Mouse (Mus musculus) hindbrain, embryonic 11.5 days (tissue): ENCODE data around the gene Fam222a. TPM values are rescaled to one million over a fixed set of nuclear protein-coding genes. Genes with fewer than 3 reads are reported as not detected.
A peak's percentile ranks its signal among the peaks of the same experiment; 100 is the strongest.

ENCODE experiments used
- ATAC-seq: fragments of 200-750 bp; cut with Nextera tagmentation; 2 replicates; pipeline ENCODE4 v1.8.0; 2017; ENCODE audit warnings: mild to moderate bottlenecking, moderate TSS enrichment, moderate library complexity; ENCODE audit not compliant: low FRiP score
- DNase-seq: peaks from one replicate; pipeline ENCODE4 v3.0.0-alpha.2; 2015; ENCODE audit warnings: low spot score
- H3K27ac ChIP-seq: fragments of 300-500 bp; sonication (generic); 2 replicates; pipeline ENCODE4 v1.5.1; 2014; ENCODE audit warnings: mild to moderate bottlenecking, low read depth, low read length
- H3K27me3 ChIP-seq: fragments of 300-500 bp; sonication (generic); 2 replicates; pipeline ENCODE4 v1.6.1; 2014; ENCODE audit warnings: mild to moderate bottlenecking, low read length, moderate library complexity, mixed read lengths; ENCODE audit not compliant: control insufficient read depth, insufficient read depth
- H3K36me3 ChIP-seq: fragments of 300-500 bp; sonication (generic); 2 replicates; pipeline ENCODE4 v1.6.1; 2014; ENCODE audit warnings: mild to moderate bottlenecking, low read length, moderate library complexity, mixed read lengths; ENCODE audit not compliant: control insufficient read depth, insufficient read depth
- H3K4me1 ChIP-seq: fragments of 300-500 bp; sonication (generic); replicated peaks from 2 replicates; pipeline ENCODE4 v1.6.1; 2014; ENCODE audit warnings: low read length, mixed read lengths; ENCODE audit not compliant: control insufficient read depth, insufficient read depth
- H3K4me2 ChIP-seq: fragments of 300-500 bp; sonication (generic); replicated peaks from 2 replicates; pipeline ENCODE4 v1.6.1; 2014; ENCODE audit warnings: mild to moderate bottlenecking, low read depth, low read length
- H3K4me3 ChIP-seq: fragments of 300-500 bp; sonication (generic); 2 replicates; pipeline ENCODE4 v1.5.1; 2014; ENCODE audit warnings: low read depth, low read length
- H3K9ac ChIP-seq: fragments of 300-500 bp; sonication (generic); 2 replicates; pipeline ENCODE4 v1.6.1; 2014; ENCODE audit warnings: low read depth, low read length
- H3K9me3 ChIP-seq: fragments of 300-500 bp; sonication (generic); 2 replicates; pipeline ENCODE4 v1.6.1; 2016; ENCODE audit warnings: low read length; ENCODE audit not compliant: control insufficient read depth
- WGBS: fragments of 180-500 bp; shearing (Covaris S2); extraction: QIAGEN DNeasy Blood & Tissue Kit; methylation state at CpG from one replicate; pipeline ENCODE4 v1.1.7; 2014; 5-methylcytosine and 5-hydroxymethylcytosine counted together
- polyA plus RNA-seq: library from polyadenylated mRNA; unstranded; fragments of >200 nt; fragmentation: Nextera tagmentation; extraction: Ambion mirVana; gene quantifications from 2 replicates; pipeline ENCODE4 v1.2.1, GENCODE M21; 2014

The Fam222a gene
- 4.8 and 6.5 TPM in 2 replicates for polyA plus RNA-seq

DNA sequence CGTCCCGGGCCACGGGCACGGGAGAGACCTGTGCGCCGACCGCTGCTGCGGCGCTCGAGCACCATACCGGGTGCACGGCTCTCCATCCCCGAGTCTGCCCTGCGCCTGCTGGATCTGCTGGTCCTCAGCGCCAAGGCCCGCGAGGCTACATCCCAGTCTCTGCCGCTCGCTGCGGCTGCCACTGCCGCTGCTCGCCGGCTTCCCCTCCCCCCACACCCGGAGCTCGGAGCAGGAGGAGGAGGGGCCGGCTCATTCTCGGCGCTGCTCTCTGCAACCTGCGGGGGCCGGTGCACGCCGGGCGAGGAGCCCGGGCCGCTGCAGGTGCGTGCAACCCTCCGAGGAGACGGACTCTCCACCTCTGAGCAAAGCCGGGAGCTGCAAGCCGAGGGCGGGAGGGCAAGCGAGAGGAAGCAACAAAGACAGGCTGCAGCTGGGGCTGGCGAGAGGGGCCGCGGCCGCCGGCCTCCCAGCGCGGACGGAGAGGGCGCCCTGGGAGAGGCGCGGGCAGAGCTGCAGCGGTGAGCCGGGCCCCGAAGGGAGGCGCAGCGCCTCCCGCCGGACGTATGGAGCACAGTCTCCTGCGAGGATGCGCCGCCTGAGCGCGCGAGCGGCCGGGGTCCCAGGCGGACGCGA is at the start of gene Fam222a:
TSS of gene Fam222a (plus strand) at position 452 of the 633 bp plus-strand sequence.
- WGBS = under 1% methylated on average over 48 of the region's 72 CpGs

GRCm38 (mm10) chr5:114528355-114528754 is 39.5 kb upstream of the Fam222a start:
- Histone ChIP-seq H3K36me3 (no peaks in the 10 kb centered on the region), H3K4me3 (no peak overlapping the region), H3K27ac (no peak overlapping the region), H3K9ac (no peak overlapping the region), H3K27me3 (no peaks in the 10 kb centered on the region), H3K9me3 (no peaks in the 10 kb centered on the region), H3K4me1 (no peaks in the 10 kb centered on the region), H3K4me2 (no peak overlapping the region)
- ATAC-seq (no peak), DNase-seq (no peak)
- 90% methylated on average over 6 of the region's 6 CpGs for WGBS

More for the DNA sequence above, at the start of gene Fam222a:
- H3K4me1 ChIP-seq = peaks cover 26% of the 10 kb centered on the region
- H3K27me3 ChIP-seq = peaks cover 6% of the 10 kb centered on the region; the same call in 1 of the 2 replicates
- no peaks in the 10 kb centered on the region for H3K9me3 ChIP-seq
- H3K36me3 ChIP-seq = no peaks in the 10 kb centered on the region
- ATAC-seq (peak; percentile 65), DNase-seq (peak; percentile 89)
- peak within 1 kb of the TSS; percentile 77 for H3K9ac ChIP-seq
- peak within 1 kb of the TSS; percentile 94 for H3K27ac ChIP-seq
- peak within 1 kb of the TSS; percentile 91 for H3K4me2 ChIP-seq
- H3K4me3 ChIP-seq = peak within 1 kb of the TSS; percentile 86

- Histone ChIP-seq H3K36me3 (no peaks in the 10 kb centered on the region), H3K27me3 (no peaks in the 10 kb centered on the region), H3K4me2 (no peak overlapping the region), H3K4me1 (no peaks in the 10 kb centered on the region), H3K27ac (no peak overlapping the region), H3K4me3 (no peak overlapping the region), H3K9ac (no peak overlapping the region), H3K9me3 (no peaks in the 10 kb centered on the region)
- WGBS = 80% methylated on average over 6 of the region's 6 CpGs
- no peak for DNase-seq
- ATAC-seq = no peak
Observed at GRCm38 (mm10) chr5:114530337-114530736, 37.5 kb upstream of the Fam222a start.

- Histone ChIP-seq H3K9me3 (no peaks in the 10 kb centered on the region), H3K4me1 (no peaks in the 10 kb centered on the region), H3K4me3 (no peak overlapping the region), H3K27me3 (peaks cover under 1% of the 10 kb centered on the region; the same call in 1 of the 2 replicates), H3K9ac (no peak overlapping the region), H3K4me2 (no peak overlapping the region), H3K36me3 (no peaks in the 10 kb centered on the region), H3K27ac (no peak overlapping the region)
- no peak for DNase-seq
- 70% methylated on average over 6 of the region's 6 CpGs for WGBS
- no peak for ATAC-seq
Observed at GRCm38 (mm10) chr5:114532055-114532454, 35.8 kb upstream of the Fam222a start.

DNA sequence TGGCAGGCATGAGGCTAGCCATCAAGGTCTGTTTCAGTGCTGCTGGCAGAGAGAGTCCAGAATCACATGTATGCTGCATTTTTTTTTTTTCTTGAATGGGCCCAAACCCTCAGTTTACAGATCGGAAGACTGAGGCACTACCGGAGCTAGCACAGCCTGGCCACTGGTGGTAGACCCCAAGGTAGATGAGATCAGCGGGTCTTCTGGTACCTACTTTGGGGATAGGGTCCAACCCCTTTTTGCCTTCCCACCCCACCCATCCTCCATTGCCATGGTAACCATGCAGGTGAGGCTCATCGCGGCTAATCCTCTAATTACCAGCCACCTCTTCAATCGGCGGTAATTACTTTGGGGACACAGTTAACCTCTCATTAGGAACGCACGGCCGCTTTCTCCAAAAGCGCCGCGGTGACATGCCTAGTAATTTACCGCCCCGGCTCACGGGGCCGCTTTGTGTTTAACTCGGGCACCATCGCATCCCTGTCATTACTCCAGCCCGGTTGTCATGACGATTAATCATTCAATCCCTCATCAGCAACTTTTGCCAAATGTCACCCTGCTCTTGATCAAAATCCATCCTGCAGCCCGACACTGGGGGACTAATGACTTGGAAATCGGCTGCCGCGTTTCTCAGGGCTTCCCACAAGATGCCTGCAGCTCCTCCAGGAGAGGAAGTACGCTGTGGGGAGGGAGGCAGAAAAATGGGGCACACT is 30.4 kb upstream of the Fam222a start:
- Histone ChIP-seq H3K4me2 (no peak overlapping the region), H3K9ac (no peak overlapping the region), H3K36me3 (no peaks in the 10 kb centered on the region), H3K4me3 (no peak overlapping the region), H3K27me3 (peaks cover 8% of the 10 kb centered on the region; the same call in 1 of the 2 replicates), H3K27ac (no peak overlapping the region), H3K9me3 (no peaks in the 10 kb centered on the region), H3K4me1 (no peaks in the 10 kb centered on the region)
- DNase-seq (peak; percentile 61), ATAC-seq (peak; percentile 51; the same call in 1 of the 2 replicates)
- WGBS = 11% methylated on average over 26 of the region's 26 CpGs

DNA sequence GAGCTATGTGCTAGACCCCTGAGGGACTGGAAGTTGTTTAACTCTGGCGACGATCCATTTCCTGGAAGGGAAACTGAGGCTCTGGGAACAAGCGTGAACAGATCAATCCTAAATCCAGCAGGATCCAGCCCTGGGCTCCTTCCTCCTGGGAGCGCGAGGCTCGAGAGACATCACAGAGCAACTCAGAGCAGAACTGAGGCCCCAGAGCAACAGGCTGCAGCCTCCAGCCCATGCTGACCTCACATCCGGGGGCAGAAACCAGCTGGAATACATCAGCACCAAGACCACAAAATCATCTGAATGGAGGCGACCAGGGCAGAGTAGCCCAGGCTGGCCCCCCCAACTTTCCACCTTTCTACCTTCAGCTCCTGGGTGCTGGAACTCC is 29.8 kb upstream of the Fam222a start:
- Histone ChIP-seq H3K27ac (no peak overlapping the region), H3K4me1 (no peaks in the 10 kb centered on the region), H3K36me3 (no peaks in the 10 kb centered on the region), H3K4me3 (no peak overlapping the region), H3K9ac (no peak overlapping the region), H3K9me3 (no peaks in the 10 kb centered on the region), H3K27me3 (peaks cover 8% of the 10 kb centered on the region; the same call in 1 of the 2 replicates), H3K4me2 (no peak overlapping the region)
- DNase-seq (no peak), ATAC-seq (no peak)
- 23% methylated on average over 8 of the region's 8 CpGs for WGBS

GRCm38 (mm10) chr5:114538752-114539151 is 29.1 kb upstream of the Fam222a start:
- H3K27me3 ChIP-seq = peaks cover 8% of the 10 kb centered on the region; the same call in 1 of the 2 replicates

GRCm38 (mm10) chr5:114539766-114540165 is 28.1 kb upstream of the Fam222a start:
- no peaks in the 10 kb centered on the region for H3K4me1 ChIP-seq
- 78% methylated on average over 6 of the region's 6 CpGs for WGBS
- no peak overlapping the region for H3K4me3 ChIP-seq
- no peaks in the 10 kb centered on the region for H3K36me3 ChIP-seq
- no peak overlapping the region for H3K9ac ChIP-seq
- H3K27ac ChIP-seq = no peak overlapping the region
- DNase-seq (no peak), ATAC-seq (no peak)
- peaks cover 8% of the 10 kb centered on the region; the same call in 1 of the 2 replicates for H3K27me3 ChIP-seq
- H3K4me2 ChIP-seq = no peak overlapping the region
- no peaks in the 10 kb centered on the region for H3K9me3 ChIP-seq

More at GRCm38 (mm10) chr5:114538752-114539151, 29.1 kb upstream of the Fam222a start:
- no peak overlapping the region for H3K9ac ChIP-seq
- no peak overlapping the region for H3K4me2 ChIP-seq
- no peaks in the 10 kb centered on the region for H3K36me3 ChIP-seq
- H3K9me3 ChIP-seq = no peaks in the 10 kb centered on the region
- H3K4me3 ChIP-seq = no peak overlapping the region
- no peak overlapping the region for H3K27ac ChIP-seq
- no peak for ATAC-seq
- 45% methylated on average over 4 of the region's 4 CpGs for WGBS
- no peaks in the 10 kb centered on the region for H3K4me1 ChIP-seq
- peak; percentile 25 for DNase-seq
